Mouse (Mus musculus): ENCODE measurements around the gene 1700030J22Rik. TPM values are rescaled to one million over a fixed set of nuclear protein-coding genes. Genes with fewer than 3 reads are reported as not detected.
A peak's percentile ranks its signal among the peaks of the same experiment; 100 is the strongest.

Gene 1700030J22Rik
- total RNA-seq (2022) = 10 to 100 TPM; 10.7 to 11.9 (median 11.3) TPM

DNA sequence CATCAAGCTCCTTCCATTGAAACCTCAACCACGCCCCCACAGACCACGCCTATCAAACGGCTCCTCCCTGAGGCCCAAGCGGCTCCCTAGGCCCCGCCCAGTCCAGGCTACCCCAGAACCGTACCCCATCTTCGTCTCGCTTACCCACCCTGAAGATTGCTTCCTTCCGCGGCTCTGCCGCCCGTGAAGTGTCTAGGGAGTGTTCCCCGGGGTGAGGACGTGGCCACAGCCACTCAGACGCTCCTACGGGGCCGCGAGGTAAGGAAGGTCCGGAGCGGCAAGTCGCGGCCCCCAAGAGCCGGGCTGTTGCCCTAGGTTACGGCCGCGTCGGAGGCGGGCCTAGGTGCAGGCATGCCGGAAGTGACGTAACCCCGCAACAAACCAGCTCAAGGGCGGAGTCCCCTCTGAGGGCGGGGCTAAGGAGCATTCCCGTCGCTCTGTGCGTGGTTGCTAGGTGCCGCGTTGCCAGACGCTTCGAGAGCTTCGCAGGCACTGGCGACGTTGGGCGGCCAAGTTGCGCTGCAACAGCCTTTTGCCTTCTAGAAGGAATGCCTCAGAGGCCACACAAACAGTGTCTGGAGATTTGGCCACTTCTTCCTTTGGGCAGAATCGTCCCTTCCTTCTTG, at the start of gene 1700030J22Rik:
Gene 1700030J22Rik (minus strand): TSS at position 329 of the 626 bp plus-strand sequence.
- peak; percentile 97 for DNase-seq (ENCODE audit: low spot score in 2 of 2)

DNA sequence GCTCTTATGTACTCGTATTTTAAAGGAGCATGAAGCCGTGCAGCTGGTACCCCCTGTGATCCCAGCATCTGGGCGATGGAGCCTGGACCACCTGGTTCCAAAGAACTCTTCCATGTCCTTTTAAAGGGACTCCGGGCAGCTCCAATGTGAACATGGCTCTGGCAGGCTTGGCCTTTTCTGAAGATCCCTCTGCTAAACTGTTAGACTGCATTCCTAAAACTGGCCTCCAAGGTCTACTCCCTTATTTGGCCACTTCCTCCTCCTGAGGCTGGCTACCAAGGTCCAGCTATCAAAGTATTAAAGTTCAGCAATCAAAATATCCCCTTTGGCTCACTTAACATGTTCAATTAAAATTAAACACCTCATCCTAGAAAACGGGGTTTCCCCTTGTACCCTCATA, 48.8 kb upstream of the 1700030J22Rik start:
- no peak for DNase-seq (ENCODE audit: low spot score in 2 of 2)

DNA sequence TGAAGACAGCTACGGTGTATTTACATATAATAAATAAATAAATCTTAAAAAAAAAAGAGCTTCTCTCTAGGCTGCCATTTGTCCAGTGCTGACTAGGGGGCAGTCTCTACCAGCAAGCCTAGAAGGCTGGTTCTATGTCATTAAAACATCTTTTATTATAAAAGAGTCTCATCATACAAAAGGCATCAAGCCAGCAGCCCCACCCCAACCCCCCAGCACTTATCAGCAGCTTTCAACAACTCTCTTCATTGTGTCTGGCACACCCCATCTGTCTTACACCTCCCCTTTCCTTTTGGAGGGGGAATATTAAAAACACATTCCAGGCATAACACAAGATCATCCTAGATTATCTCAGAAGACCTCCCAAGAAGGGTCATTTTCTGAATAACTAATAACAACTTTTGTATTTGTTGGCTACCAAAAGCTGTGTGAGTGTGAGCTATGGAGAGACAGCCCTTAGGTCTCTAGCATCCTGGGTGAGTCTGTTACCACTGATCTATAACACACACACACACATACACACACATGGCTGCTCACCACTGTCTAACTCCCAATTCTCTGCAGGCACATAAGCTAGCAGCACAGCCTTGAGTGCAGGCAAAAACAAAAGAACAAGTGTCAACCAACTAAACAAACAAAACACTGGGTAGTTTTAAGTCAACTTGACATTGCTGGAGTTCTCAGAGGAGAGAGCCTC, 43.7 kb upstream of the 1700030J22Rik start:
- DNase-seq (ENCODE audit: low spot score in 2 of 2) = no peak

DNA sequence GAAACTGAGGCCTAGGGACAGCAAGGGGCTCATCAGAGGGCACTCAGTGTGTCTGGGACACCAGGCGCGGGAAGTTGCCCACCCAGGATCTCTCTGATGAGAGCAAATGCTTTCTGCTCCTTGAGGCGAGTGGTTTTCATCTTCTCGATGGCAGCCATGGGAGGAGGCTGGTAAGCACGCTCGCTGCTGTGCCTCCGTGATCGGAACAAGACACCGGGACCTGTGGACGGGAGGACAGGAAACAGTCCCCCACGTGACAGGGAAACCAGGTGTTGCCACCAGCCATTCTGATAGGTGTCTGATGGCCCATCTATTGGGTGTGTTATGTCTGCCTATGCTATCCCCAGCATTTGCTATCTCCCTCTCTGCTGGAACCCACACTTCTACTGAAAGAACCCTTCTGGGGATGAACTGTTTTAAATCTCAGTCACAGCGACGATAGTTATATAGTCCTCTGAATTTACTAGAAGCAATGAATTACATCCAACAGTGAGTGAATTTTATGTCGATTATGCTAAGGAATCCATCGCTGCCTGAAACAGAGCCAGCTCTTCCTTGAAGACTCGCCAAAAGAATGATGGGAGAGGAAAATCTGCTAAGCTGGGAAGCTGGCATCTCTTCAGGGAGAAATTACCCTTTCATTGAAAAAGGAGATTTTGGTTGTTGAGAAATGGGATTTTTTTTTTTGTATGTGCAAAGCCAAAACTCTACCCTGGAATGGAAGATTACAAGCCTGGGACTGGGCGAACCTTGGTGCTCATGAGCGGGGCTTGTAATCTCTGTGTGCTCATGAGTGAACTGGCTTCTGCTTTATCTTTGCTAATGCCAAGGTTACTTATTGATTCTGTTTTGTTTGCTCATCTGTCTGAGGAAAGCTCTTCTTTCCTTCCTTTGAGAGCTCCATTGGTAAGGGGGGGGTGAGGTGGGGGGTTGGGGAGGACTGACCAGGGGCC, 40.8 kb upstream of the 1700030J22Rik start:
- DNase-seq (ENCODE audit: low spot score in 2 of 2) = peak in 1 of 2 experiments; percentile 11

DNA sequence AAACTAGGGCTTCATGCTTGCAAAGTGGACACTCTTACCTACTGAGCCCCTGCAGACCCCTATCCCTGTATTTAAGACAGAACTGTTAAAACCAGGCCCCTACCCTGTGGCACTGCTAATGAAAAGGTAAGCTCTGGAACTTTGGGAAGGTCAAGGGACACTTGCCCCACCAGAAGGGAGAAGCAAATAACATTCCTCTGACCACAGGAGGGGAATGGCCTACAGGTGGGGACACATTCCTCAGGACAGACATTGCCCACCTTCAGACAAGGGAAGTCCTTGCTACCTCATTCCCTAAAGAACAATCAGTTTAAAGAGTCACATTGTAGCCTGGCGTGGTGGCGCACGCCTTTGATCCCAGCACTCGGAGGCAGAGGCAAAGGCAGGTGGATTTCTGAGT, 39.1 kb upstream of the 1700030J22Rik start:
- no peak for DNase-seq (ENCODE audit: low spot score in 2 of 2)

DNA sequence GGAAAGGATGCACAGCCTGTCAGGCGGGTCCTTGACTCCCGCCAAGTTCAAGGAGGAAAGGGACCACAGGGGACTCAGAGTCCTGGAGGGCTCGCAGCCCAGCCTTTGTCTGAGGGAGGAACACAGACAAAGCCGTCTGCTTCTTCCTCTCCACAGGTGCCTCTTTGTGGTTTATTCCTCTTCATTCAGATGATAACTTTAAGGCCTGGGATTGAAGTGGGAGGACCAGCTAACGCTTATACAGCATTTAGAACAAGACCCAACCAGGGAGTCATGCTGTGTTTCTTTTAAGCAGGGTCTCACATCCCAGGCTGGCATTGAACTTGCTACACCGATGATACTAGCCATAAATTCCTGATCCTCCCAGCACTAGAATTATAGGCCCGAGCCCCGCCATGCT, 38.2 kb upstream of the 1700030J22Rik start:
- DNase-seq (ENCODE audit: low spot score in 2 of 2) = no peak

DNA sequence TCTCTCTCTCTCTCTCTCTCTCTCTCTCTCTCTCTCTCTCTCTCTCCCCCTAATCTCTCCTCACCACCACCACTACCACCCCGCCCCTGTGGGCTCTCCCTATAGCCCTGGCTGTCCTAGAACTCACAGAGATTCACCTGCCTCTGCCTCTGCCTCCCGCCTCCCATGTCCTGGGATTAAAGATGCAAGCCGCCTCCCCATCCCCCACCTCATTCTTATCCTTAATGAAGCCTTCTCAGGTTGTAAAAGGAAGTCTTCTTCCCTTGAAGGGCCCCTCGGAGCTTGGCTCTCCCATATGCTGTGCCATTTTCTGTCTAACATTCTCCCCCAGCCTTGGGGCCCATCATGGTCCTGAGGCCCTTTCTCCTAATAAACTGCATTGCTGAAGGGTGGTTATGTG, 36.9 kb upstream of the 1700030J22Rik start:
- no peak for DNase-seq (ENCODE audit: low spot score in 2 of 2)

DNA sequence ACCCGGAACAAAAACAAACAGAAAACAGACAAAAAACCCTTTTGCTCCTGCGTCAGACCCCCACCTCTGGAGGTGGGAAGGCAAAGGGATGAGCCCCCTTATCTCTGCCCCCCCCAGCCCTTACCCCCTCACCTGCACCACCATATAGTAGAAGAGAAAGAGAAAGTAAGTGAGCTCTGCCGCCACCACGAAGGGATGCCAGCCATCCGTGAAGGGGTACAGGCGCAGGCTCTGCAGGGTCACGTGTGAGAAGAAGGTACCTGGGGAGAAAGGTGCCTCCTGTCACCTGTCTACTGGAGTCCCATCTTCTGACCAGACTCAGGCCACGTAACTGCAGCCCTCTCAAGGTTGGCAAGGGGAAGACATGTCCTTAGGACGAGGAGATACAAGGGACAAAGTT, 32.6 kb upstream of the 1700030J22Rik start:
- no peak for DNase-seq (ENCODE audit: low spot score in 2 of 2)

DNA sequence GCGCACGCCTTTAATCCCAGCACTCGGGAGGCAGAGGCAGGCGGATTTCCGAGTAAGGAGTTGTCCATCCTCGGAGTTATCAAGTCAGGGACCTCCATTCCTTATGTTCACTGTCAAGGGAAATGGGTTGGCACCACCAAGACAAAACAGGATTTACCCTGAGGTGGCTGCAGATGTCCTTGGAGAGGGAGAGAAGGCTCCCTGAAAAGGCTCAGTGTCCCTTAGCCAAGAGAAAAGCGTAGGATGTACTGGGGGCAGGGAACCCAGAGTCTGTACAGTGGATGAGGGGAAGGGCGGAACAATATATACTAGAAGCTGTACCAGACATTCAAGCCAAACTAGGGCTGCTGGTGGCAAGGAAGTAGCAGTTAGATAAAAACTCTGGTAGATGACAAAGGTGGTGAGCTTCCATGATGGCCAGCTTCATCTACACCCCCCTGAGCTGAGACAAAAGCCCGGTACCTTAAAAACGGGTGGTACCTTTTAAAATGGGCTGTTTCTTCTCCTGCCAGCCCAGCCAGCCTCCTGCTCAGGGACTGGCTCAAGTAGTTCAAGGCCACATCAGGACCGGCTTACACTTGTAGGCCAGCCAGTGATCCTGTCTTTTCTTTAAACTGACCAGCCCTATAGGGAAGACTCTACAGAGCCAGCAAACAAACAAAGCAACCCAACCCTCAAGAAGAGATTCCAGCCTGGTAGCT, 15.4 kb upstream of the 1700030J22Rik start:
- DNase-seq (ENCODE audit: low spot score in 2 of 2) = no peak

DNA sequence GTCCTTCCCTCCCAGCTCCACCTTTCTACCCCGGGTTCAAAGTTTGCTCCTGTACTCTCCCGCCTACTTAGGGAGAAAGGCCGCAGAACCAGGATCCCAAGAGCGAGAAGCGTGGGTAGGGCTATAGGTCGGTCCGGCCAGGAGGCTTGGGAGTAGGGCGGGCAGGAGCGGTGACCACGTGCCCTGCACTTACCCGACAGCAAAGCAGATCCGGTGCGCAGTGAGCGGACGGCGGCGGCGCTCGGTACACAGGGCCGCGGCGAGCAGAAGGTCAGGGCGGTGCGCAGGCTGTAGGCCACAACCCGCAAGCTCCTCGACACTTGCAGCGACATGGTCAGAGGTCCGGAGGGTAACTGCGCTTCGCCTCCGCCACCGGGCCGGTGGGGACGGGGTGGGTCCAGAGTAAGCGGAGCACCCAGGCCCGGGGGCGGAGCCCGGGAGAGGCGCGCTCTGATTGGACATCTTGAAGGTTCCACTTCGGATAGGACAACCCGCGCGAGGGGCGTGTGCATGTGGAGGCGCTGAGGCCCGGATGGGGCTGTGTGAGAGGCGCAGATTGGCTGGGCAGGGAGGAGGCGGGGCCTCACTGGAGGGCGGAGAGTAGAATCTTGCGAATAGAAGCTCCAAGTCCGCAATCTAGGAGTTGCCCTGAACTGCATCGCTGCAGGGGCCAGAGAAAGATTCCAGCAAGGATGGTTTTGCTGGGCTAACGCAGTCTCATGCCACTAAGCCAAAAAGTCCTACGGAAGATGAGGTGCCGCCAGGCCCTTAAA, 14.5 kb upstream of the 1700030J22Rik start, which contains the start of gene Gcsh:
Gene Gcsh (minus strand): TSS at position 443 of the 773 bp plus-strand sequence.
- DNase-seq (ENCODE audit: low spot score in 2 of 2) = peak; percentile 91 to 98

DNA sequence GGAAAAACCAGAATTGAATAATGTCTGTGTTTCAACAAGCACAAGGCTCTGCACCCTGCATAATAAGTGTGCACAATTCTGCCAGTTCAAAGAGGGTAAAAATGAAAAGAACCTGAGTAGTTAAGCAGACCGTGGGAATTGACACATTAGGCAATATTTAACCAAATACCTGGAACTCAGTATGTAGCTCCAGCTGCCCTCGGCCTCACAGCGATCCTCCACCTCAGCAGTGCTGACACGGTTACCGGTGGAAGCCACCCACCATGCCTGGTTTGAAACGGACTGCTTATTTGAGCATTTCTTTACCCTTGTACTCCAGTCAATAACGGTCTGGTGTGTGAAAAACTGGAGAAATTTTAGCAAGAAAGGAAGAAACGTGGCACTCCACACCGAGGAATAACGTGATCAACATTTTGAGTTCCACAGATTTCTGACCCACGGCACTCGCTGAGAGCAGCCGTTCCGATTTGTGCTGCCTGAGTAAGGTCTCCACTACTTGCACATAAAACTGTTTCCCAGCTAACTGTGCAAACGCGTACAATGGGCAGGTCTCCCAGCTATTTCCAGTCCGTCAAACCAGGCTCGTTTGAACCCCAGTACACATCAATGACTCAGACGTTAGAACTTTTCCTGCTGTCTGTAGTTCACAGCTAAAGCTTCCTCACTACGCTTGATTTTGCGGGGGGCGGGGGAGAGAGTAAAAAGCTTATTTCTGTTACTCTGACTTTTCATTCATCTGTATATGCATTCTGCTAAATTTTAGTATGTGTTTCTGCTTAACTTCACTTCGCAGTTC, 13.6 kb upstream of the 1700030J22Rik start:
- DNase-seq (ENCODE audit: low spot score in 2 of 2) = no peak

DNA sequence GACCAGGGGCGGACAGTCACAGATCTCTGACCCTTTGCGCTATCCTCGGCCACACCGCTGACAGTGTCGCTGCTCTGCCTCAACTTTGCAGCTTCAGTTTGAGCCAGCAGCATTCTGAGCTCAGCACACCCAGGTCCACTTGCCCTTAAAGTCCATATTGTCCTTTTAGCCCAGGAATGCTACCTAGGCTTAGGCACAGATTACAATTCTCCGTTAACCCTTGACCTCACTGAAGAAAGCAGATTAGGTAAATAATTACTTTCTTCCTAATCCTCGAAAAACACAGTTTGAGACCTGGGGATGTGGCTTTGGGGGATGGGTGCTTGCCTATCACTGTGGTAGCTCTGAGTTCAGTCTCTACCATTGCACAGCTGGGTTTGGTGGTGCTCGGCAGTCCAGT, 12.5 kb upstream of the 1700030J22Rik start:
- DNase-seq (ENCODE audit: low spot score in 2 of 2) = no peak

DNA sequence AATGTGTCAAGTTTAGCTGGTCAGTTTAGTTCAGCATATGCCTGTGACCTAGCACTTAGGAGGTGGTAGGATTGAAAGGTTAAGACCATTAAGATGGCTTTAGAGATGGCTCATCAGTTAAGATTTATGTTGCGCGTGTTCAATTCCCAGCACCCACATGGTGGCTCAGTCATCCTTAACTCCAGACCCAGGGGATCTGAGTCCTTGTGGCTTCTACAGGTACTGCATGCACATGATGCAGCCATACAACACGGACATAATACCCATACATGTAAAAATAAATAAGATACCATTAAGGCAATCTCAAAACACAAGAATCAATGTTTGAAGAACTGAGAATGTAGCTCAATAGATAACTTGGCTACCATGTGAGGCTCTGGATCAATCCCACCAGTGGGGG, 11.1 kb upstream of the 1700030J22Rik start:
- DNase-seq (ENCODE audit: low spot score in 2 of 2) = no peak

DNA sequence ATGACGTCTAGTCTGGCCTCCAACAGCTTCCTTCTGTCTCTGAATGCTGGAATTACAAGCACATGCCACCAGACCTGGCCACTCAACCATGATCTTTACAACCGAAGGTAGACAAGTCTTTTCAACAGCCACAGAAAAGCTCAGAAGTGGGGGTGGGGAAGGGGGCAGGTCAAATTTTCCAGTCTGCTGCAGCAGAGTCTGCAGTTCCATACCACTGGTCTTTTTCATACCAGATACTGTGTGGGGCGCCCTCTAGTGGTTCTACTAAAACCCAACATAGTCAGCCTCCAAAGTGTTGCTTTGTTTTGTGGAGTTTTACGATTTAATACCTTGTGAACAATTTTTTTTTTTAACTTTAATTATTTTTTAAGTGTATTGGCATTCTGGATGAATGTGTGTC, 1.4 kb upstream of the 1700030J22Rik start:
- DNase-seq (ENCODE audit: low spot score in 2 of 2) = no peak

DNA sequence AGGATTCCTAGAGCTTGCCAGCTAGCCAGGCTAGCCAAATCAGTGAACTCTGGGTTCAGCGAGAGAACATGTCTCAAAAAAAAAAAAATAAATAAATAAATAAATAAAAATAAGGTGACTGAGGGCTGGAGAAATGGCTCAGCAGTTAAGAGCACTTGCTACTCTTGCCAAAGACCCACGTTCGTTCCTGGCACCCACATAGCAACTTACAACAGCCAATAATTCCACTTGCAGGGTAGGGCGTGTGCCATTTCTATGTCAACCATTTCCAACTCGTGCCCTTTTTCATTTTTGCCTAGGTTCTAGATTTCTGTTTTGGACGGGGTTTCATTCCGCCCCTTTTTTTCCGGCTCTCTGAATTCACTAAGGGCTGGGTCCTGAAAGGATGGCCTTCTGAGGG, 707 bp downstream of the 1700030J22Rik start:
- DNase-seq (ENCODE audit: low spot score in 2 of 2) = no peak

DNA sequence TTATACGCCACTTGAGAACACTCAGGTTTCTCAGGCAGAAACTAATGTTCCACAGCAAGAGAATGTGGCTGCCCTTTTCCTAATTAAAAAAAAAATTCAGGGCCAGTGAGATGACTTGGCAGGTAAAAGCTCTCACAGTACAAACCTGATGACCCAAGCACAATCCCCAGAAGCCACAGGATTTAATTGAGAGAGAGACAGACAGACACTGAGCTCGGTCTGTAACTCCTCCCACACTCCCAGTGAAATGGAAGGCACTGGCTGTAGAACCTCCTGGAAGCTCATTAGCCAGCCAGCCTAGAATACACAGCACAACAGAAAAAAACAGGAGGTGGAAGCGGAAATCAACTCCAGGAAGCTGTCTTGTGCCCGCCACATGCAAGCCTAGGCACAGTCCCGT, 3.2 kb downstream of the 1700030J22Rik start:
- no peak for DNase-seq (ENCODE audit: low spot score in 2 of 2)

DNA sequence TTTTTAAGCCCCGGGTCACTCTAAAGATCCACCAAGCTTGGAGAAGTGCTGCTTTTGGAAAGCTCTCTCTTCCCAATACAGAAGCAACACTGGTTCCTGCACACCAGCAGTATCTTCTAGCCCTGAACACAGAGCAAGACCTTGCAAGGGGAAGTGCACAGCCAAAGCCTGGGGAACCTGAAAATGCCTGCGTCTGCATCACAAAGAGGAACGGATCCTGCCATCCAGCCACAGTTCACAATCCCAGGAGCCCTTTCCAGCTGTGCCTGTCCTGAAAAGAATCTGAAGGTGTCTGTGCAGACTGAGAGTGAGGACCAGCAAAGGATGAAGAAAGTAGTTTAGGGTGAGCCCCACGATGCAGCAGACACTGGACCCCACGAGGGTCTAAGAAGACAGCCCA, 3.7 kb downstream of the 1700030J22Rik start:
- no peak for DNase-seq (ENCODE audit: low spot score in 2 of 2)

DNA sequence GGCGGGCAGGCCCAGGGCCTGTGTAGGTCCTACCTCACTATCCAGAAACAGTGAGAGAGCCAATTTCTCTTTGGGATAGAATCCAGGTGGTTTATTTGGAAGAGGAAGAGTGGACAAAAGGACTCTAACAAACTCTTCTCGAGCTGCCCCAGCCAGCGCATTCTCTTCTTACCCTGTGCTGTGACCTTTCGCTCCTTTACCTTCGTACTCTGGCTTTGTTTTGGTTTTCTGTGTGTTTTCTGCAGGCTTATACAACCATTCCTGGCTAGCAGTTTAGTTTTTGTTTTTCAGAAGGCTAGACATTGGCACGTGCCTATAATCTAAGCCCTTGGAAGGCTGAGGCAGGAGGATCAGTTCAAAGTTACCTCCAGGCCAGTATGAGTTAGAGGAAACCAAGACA, 9.2 kb downstream of the 1700030J22Rik start:
- no peak for DNase-seq (ENCODE audit: low spot score in 2 of 2)

DNA sequence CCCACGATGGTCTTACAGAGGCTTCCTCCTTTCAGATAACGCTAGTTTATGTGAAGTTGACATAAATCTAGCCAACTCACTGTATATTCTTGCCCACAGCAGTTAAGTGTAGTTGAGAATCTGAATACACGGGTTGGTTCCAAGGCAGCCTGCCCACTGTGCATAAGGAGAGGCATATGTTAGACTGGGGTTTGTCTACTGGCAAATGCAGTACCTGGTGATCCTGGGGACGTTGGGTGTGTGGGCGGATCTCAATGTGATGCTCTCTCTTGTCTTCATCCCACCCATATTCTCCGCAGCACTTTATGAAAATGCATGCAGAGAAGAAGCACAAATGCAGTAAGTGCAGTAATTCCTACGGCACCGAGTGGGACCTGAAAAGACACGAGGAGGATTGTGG, 24.3 kb downstream of the 1700030J22Rik start:
- peak; percentile 53 to 95 for DNase-seq (ENCODE audit: low spot score in 2 of 2)

DNA sequence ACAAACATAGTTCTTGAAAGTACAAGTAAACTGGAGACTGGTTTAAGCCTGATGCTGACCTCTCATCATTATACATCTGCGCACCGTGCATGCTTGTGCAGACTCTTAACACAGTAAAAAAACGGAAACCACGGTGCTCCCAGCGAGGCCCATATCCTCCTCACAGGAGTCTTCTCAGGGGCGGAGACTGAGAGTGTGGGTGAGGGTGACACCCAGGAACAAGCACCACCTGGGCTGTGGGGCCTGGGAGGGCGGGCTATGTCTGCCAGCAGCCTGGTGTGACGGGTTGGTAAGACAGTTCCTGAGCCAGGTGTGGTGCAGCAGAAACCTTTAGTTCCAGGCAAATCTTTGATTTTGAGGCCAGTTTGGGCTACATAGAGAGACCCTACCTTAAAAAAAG, 26.3 kb downstream of the 1700030J22Rik start:
- DNase-seq (ENCODE audit: low spot score in 2 of 2) = no peak

Data from left cerebral cortex, adult 8-10 months (tissue).